Mouse (Mus musculus): Measurements from ENCODE around the gene Plcd3. TPM values are rescaled to one million over a fixed set of nuclear protein-coding genes. Genes with fewer than 3 reads are reported as not detected.

The Plcd3 gene
- polyA plus RNA-seq, 1 experiment: 20.6 TPM

DNA sequence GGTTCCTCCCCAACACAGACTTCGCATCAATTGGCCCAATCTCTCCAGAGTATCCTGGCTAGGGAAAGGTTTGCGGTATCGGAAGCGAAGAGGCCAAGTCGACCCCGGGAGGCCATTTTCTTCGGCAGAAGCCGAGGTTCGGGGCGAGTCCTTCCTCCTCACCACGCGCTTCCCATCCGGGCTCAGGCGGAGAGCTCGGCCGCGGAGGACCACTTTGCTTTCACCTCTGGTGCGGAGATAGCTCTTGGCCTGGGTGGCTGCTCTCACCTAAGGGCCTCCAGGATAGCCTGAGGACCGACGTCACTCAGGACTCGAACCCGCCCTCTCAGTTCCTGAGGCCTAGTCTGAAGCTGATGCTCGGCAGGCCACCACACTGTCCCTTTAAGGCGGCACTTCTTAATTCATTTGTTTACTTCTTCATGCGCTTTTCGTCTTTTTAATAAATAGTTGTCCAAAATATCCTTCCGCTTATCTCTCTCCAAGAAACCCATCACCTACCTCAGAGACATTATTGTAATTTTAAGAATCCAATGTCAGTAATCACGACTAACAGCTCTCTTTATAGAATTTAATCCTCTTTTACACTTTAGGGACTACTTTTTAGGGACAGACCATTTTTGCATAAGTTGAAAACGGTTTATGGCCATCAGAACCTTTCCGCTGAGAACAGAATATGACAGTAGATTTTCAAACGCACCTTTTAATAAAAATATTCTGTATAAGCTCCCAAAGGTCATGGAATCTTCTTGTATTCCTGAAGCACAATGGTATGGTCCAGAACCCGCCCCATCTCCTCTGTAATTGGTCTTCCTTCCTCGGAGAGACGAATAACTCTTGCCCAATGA lies 13.9 kb upstream of the Plcd3 start:
- no peaks in the 10 kb centered on the region for H3K36me3 ChIP-seq (ENCODE audit: control insufficient read depth, insufficient read depth)
- peak overlapping the region; percentile 88 for H3K4me2 ChIP-seq (ENCODE audit: low read depth)
- H3ac ChIP-seq (ENCODE audit: control insufficient read depth, insufficient read length): peak overlapping the region; percentile 73
- TF ChIP-seq POLR2A (IDR thresholded peaks at IDR 0.05; ENCODE audit: insufficient read length, low read depth) (peak; percentile 59), MYOD1 (IDR thresholded peaks at IDR 0.05; ENCODE audit: control insufficient read depth in 1 of 3, insufficient read length in 2 of 3, low read depth in 2 of 3) (no peak), TCF12 (IDR thresholded peaks at IDR 0.05; ENCODE audit: insufficient read depth, poor library complexity, severe bottlenecking) (no peak), SRF (IDR thresholded peaks at IDR 0.05; ENCODE audit: control insufficient read depth, insufficient read length, low read depth) (no peak), USF1 (IDR thresholded peaks at IDR 0.05; ENCODE audit: low read depth) (no peak), E2F4 (IDR thresholded peaks at IDR 0.05; ENCODE audit: insufficient read depth) (no peak), MYOG (IDR thresholded peaks at IDR 0.05; ENCODE audit: control insufficient read depth in 1 of 3, insufficient read depth in 1 of 3, insufficient read length in 2 of 3, low read depth in 2 of 3) (no peak), CEBPB (IDR thresholded peaks at IDR 0.05; ENCODE audit: insufficient read depth, poor library complexity, severe bottlenecking) (no peak), TCF3 (IDR thresholded peaks at IDR 0.05; ENCODE audit: insufficient read length, low read depth) (no peak), REST (IDR thresholded peaks at IDR 0.05; ENCODE audit: insufficient read depth, insufficient read length) (no peak), MAX (IDR thresholded peaks at IDR 0.05; ENCODE audit: low read depth) (no peak), POLR2AphosphoS2 (IDR thresholded peaks at IDR 0.05; ENCODE audit: insufficient read length, low read depth) (peak; percentile 90)
- H3K79me2 ChIP-seq (ENCODE audit: control insufficient read depth, insufficient read depth): peaks cover 31% of the 10 kb centered on the region
- peak overlapping the region; percentile 99 for H3K4me3 ChIP-seq
- no peaks in the 10 kb centered on the region for H3K27me3 ChIP-seq (ENCODE audit: control insufficient read depth, insufficient read depth, insufficient read length)

DNA sequence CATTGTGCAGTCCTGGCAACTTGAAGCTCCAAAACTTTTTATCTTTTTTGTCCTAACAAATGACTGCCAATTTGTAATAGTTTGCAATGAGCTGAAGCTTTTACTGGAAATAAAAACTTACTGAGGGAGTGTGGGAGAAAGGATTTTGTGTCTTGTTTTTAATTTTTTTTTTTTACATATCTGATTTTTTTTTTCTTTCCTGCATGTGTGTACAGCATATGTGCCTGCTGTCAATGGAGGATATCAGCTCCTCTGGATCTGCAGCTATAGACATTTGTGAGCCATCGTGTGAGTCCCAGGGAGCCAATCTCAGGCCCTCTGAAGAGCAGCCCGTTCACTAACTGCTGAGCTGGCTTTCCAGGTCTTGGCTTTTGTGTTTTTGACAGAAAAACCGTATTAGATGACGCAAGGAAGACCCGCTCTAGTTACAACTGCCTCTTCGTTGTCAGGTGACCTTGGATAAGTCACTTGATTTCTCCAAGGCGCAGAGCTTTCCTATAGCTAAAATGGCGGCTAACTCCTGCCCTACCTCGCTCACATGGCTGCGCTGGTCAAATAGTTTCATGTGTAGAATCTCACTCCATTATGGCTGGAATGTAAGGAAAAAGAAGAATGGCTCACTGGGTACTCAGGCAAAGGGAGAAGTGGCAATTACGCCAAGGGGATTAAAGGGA lies 12.9 kb upstream of the Plcd3 start:
- H3K4me2 ChIP-seq (ENCODE audit: low read depth): peak overlapping the region; percentile 88
- no peak for TF ChIP-seq SRF (IDR thresholded peaks at IDR 0.05; ENCODE audit: control insufficient read depth, insufficient read length, low read depth)
- peak; percentile 19 for TF ChIP-seq POLR2AphosphoS2 (IDR thresholded peaks at IDR 0.05; ENCODE audit: insufficient read length, low read depth)
- no peak for TF ChIP-seq USF1 (IDR thresholded peaks at IDR 0.05; ENCODE audit: low read depth)
- H3K27me3 ChIP-seq (ENCODE audit: control insufficient read depth, insufficient read depth, insufficient read length): no peaks in the 10 kb centered on the region
- no peaks in the 10 kb centered on the region for H3K36me3 ChIP-seq (ENCODE audit: control insufficient read depth, insufficient read depth)
- H3K4me3 ChIP-seq: peak overlapping the region; percentile 99
- H3K79me2 ChIP-seq (ENCODE audit: control insufficient read depth, insufficient read depth): peaks cover 31% of the 10 kb centered on the region
- H3ac ChIP-seq (ENCODE audit: control insufficient read depth, insufficient read length): peak overlapping the region; percentile 73

DNA sequence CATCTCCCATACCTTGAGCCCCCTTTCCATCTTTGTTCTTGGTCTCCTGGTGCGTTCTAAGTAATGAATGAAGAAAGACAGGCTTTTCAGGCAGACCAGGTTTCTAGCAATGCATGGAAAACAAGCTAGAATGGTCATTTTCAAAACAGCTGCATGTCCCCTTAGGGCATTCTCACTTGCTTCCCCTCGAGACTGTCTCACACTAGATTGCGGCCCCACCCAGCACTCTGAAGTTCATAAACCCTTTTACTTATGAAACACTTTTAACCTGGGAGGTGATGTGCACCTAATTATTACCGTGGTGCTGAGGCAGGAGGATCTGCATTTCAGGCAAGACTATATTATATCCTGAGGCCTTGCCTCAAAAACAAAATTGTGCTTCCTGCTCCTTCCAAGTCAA lies 12.3 kb upstream of the Plcd3 start:
- Histone ChIP-seq H3K27me3 (ENCODE audit: control insufficient read depth, insufficient read depth, insufficient read length) (no peaks in the 10 kb centered on the region), H3K4me3 (peak overlapping the region; percentile 99), H3ac (ENCODE audit: control insufficient read depth, insufficient read length) (no peak overlapping the region), H3K4me2 (ENCODE audit: low read depth) (no peak overlapping the region), H3K79me2 (ENCODE audit: control insufficient read depth, insufficient read depth) (peaks cover 30% of the 10 kb centered on the region), H3K36me3 (ENCODE audit: control insufficient read depth, insufficient read depth) (no peaks in the 10 kb centered on the region)
- TF ChIP-seq POLR2AphosphoS2 (IDR thresholded peaks at IDR 0.05; ENCODE audit: insufficient read length, low read depth) (no peak), SRF (IDR thresholded peaks at IDR 0.05; ENCODE audit: control insufficient read depth, insufficient read length, low read depth) (no peak), MYOD1 (IDR thresholded peaks at IDR 0.05; ENCODE audit: control insufficient read depth in 1 of 3, insufficient read length in 2 of 3, low read depth in 2 of 3) (no peak), REST (IDR thresholded peaks at IDR 0.05; ENCODE audit: insufficient read depth, insufficient read length) (no peak), USF1 (IDR thresholded peaks at IDR 0.05; ENCODE audit: low read depth) (no peak), POLR2A (IDR thresholded peaks at IDR 0.05; ENCODE audit: insufficient read length, low read depth) (no peak), MAX (IDR thresholded peaks at IDR 0.05; ENCODE audit: low read depth) (no peak), CEBPB (IDR thresholded peaks at IDR 0.05; ENCODE audit: insufficient read depth, poor library complexity, severe bottlenecking) (no peak)

DNA sequence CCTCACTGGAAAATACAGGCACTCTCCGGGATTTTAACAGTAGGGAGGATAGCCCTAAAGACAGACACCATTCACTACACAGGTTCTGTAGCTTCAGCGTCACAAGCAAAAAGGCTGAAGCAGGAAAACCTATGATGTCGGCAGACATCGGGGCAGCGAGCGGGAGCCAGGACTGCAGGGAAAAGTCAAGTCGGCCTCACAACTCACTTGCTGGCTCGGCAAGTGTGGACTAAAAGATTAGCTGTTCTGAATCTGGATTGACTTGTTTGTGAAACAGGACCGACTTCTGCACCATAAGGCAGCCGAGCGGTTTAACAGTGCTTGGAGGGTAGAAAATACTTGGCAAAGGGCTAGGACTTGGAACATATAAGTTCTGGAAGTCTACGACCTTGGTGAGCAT lies 11.5 kb upstream of the Plcd3 start:
- H3ac ChIP-seq (ENCODE audit: control insufficient read depth, insufficient read length): no peak overlapping the region
- H3K79me2 ChIP-seq (ENCODE audit: control insufficient read depth, insufficient read depth): peaks cover 22% of the 10 kb centered on the region
- no peak overlapping the region for H3K4me2 ChIP-seq (ENCODE audit: low read depth)
- no peak overlapping the region for H3K4me3 ChIP-seq
- TF ChIP-seq E2F4 (IDR thresholded peaks at IDR 0.05; ENCODE audit: insufficient read depth): no peak
- no peak for TF ChIP-seq REST (IDR thresholded peaks at IDR 0.05; ENCODE audit: insufficient read depth, insufficient read length)
- no peak for TF ChIP-seq MYOD1 (IDR thresholded peaks at IDR 0.05; ENCODE audit: control insufficient read depth in 1 of 3, insufficient read length in 2 of 3, low read depth in 2 of 3)
- no peak for TF ChIP-seq TCF12 (IDR thresholded peaks at IDR 0.05; ENCODE audit: insufficient read depth, poor library complexity, severe bottlenecking)
- TF ChIP-seq USF1 (IDR thresholded peaks at IDR 0.05; ENCODE audit: low read depth): no peak
- no peak for TF ChIP-seq SRF (IDR thresholded peaks at IDR 0.05; ENCODE audit: control insufficient read depth, insufficient read length, low read depth)
- no peak for TF ChIP-seq MYOG (IDR thresholded peaks at IDR 0.05; ENCODE audit: control insufficient read depth in 1 of 3, insufficient read depth in 1 of 3, insufficient read length in 2 of 3, low read depth in 2 of 3)
- no peak for TF ChIP-seq POLR2A (IDR thresholded peaks at IDR 0.05; ENCODE audit: insufficient read length, low read depth)
- TF ChIP-seq CEBPB (IDR thresholded peaks at IDR 0.05; ENCODE audit: insufficient read depth, poor library complexity, severe bottlenecking): no peak
- no peak for TF ChIP-seq POLR2AphosphoS2 (IDR thresholded peaks at IDR 0.05; ENCODE audit: insufficient read length, low read depth)
- TF ChIP-seq MAX (IDR thresholded peaks at IDR 0.05; ENCODE audit: low read depth): no peak
- no peak for TF ChIP-seq TCF3 (IDR thresholded peaks at IDR 0.05; ENCODE audit: insufficient read length, low read depth)
- H3K27me3 ChIP-seq (ENCODE audit: control insufficient read depth, insufficient read depth, insufficient read length): no peaks in the 10 kb centered on the region
- H3K36me3 ChIP-seq (ENCODE audit: control insufficient read depth, insufficient read depth): peaks cover 6% of the 10 kb centered on the region

Data from myocyte (in vitro differentiated cells).